Mouse (Mus musculus) megakaryocyte-erythroid progenitor cell, adult 5 weeks (primary cell): Measurements from ENCODE around the gene Exosc2. TPM values are rescaled to one million over a fixed set of nuclear protein-coding genes. Genes with fewer than 3 reads are reported as not detected.

Source experiments
- polyA plus RNA-seq: library from polyadenylated mRNA; stranded (reverse); fragments of >175 nt; gene quantifications from 2 replicates; pipeline ENCODE4 v1.2.3, GENCODE M21; 2012

The Exosc2 gene
- 20.5 and 29.6 TPM in 2 replicates for polyA plus RNA-seq

GRCm38 (mm10) chr2:31670551-31671035 is at the start of gene Exosc2:
Gene Exosc2, plus strand, starts transcription at chr2:31670715.

DNA sequence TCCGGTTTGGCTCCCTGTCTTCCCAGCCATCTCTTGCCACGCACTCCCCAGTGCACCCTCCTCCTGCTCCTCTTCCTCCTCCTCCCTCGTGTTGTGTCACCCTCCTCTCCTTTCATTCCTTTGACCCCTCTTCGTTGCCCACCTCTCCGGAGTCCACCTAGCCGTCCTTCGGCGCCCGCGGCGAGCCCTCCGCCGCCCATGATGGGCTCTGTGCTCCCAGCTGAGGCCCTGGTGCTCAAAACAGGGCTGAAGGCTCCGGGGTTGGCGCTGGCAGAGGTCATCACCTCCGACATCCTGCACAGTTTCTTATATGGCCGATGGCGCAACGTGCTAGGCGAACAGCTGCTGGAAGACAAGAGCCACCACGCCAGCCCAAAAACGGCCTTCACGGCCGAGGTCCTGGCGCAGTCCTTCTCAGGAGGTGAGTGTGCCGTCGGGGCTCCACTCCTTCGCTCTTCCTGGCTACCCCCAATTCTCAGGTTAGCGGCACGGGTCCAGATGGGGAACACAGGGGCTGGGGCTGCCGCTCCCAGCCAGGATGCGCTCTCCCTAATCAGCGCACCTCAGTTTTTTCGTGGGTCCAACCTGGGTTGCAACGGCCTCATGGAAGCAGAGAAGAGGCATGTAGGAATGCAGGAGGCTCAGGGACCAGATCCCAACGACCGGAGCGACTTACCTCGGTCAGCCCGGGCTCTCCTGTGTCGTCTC is 30.5 kb upstream of the Exosc2 start, which contains the start of gene Prdm12:
TSS of gene Prdm12 (plus strand) at position 137 of the 708 bp plus-strand sequence.

GRCm38 (mm10) chr2:31688074-31688925 is 17.8 kb downstream of the Exosc2 start, which contains the start of gene Abl1:
Gene Abl1, plus strand, starts transcription at chr2:31688376.

Other genes with a start within 250 kb of the Exosc2 start
- 32.7 and 36.5 TPM in 2 replicates for gene Ass1, start 200.5 kb upstream of the Exosc2 start, polyA plus RNA-seq
- gene Fubp3, start 98.1 kb upstream of the Exosc2 start, polyA plus RNA-seq: 54.1 and 61.5 TPM in 2 replicates
- not detected in 2 replicates for gene Prdm12, start 30.7 kb upstream of the Exosc2 start, polyA plus RNA-seq
- gene Abl1, start 17.7 kb downstream of the Exosc2 start, polyA plus RNA-seq: 63.7 and 83.9 TPM in 2 replicates
- 0.36 and 0.84 TPM in 2 replicates for gene Qrfp, start 139.9 kb downstream of the Exosc2 start, polyA plus RNA-seq
- 0.01 and 0.02 TPM in 2 replicates for gene Fibcd1, start 175.3 kb downstream of the Exosc2 start, polyA plus RNA-seq
- 0.01 TPM in 1 of 2 replicates, not detected in the other for gene Lamc3, start 216.6 kb downstream of the Exosc2 start, polyA plus RNA-seq